Mouse (Mus musculus) limb, embryonic 12.5 days (tissue): ENCODE data around the gene Gas6. TPM values are rescaled to one million over a fixed set of nuclear protein-coding genes. Genes with fewer than 3 reads are reported as not detected.
A peak's percentile ranks its signal among the peaks of the same experiment; 100 is the strongest.

Experiments
- ATAC-seq: fragments of 200-750 bp; cut with Nextera tagmentation; 2 replicates; pipeline ENCODE4 v1.8.0; 2017; ENCODE audit warnings: low read depth, moderate TSS enrichment; ENCODE audit not compliant: insufficient number of reproducible peaks, insufficient read depth, low FRiP score, low TSS enrichment
- H3K27ac ChIP-seq: fragments of 300-500 bp; sonication (generic); 2 replicates; pipeline ENCODE4 v1.5.1; 2016; ENCODE audit warnings: mild to moderate bottlenecking, moderate library complexity
- H3K27me3 ChIP-seq: fragments of 300-500 bp; sonication (generic); 2 replicates; pipeline ENCODE4 v1.6.1; 2016; ENCODE audit warnings: mild to moderate bottlenecking, moderate library complexity
- H3K36me3 ChIP-seq: fragments of 300-500 bp; sonication (generic); 2 replicates; pipeline ENCODE4 v1.6.1; 2016; ENCODE audit warnings: mild to moderate bottlenecking, moderate library complexity
- H3K4me1 ChIP-seq: fragments of 300-500 bp; sonication (generic); replicated peaks from 2 replicates; pipeline ENCODE4 v1.6.1; 2016
- H3K4me2 ChIP-seq: fragments of 300-500 bp; sonication (generic); 2 replicates; pipeline ENCODE4 v1.6.1; 2016; ENCODE audit warnings: mild to moderate bottlenecking, moderate library complexity
- H3K4me3 ChIP-seq: fragments of 300-500 bp; sonication (generic); replicated peaks from 2 replicates; pipeline ENCODE4 v1.5.1; 2016; ENCODE audit warnings: mild to moderate bottlenecking
- H3K9ac ChIP-seq: fragments of 300-500 bp; sonication (generic); replicated peaks from 2 replicates; pipeline ENCODE4 v1.6.1; 2016; ENCODE audit warnings: mild to moderate bottlenecking, moderate library complexity
- H3K9me3 ChIP-seq: fragments of 300-500 bp; sonication (generic); 2 replicates; pipeline ENCODE4 v1.6.1; 2016; ENCODE audit warnings: mild to moderate bottlenecking, moderate library complexity
- WGBS: fragments of 180-500 bp; shearing (Covaris S2); methylation state at CpG from one replicate; pipeline ENCODE4 v1.1.7; 2016; 5-methylcytosine and 5-hydroxymethylcytosine counted together
- polyA plus RNA-seq: library from polyadenylated mRNA; unstranded; fragments of >200 nt; fragmentation: Nextera tagmentation; extraction: Ambion mirVana; gene quantifications from 2 replicates; pipeline ENCODE4 v1.2.1, GENCODE M21; 2016

Gene Gas6
- polyA plus RNA-seq, 1 experiment from 2014 or later: 7.9 TPM

GRCm38 (mm10) chr8:13504894-13505674 lies 10.8 kb upstream of the Gas6 start:
- Histone ChIP-seq H3K9me3 (no peaks in the 10 kb centered on the region), H3K4me2 (no peak overlapping the region), H3K4me1 (no peaks in the 10 kb centered on the region), H3K27me3 (peaks cover 12% of the 10 kb centered on the region; the same call in 1 of the 2 replicates), H3K4me3 (no peak overlapping the region), H3K9ac (no peak overlapping the region), H3K27ac (no peak overlapping the region), H3K36me3 (no peaks in the 10 kb centered on the region)
- no peak for ATAC-seq

DNA sequence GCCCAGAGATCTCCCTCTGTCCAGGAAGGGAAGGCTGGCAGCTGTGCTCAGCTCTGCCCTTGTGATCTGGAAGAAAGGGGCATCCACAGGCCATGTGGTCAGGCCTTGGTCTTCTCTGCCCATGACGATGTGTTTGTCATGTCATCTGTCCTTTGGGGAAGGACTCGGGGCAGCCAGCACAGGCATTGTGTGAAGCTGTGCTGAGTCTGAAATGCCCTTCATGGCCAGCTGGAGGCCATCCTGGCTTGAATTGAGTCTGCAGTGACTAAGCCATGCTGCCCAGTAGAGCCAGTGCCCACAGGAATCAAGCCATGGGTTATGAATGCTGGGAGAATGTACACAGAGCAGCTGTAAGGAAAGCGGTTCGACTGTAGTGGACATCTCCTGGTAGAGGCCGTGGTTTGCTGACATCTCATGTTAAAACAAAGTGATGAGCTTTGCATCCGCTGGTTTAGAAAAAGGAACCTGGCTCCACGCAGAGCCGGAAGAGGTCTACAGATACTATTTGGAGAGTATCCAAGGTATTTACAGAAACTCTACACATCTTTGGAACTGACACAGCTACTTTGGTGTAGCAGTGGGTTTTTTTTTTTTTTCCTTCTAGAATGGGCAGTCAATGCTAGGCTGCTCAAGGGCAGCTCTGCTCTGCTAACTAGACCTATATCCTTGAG lies 9.8 kb upstream of the Gas6 start:
- Histone ChIP-seq H3K27me3 (peaks cover 12% of the 10 kb centered on the region; the same call in 1 of the 2 replicates), H3K9me3 (no peaks in the 10 kb centered on the region), H3K9ac (no peak overlapping the region), H3K36me3 (no peaks in the 10 kb centered on the region), H3K27ac (no peak overlapping the region), H3K4me1 (no peaks in the 10 kb centered on the region), H3K4me3 (no peak overlapping the region), H3K4me2 (no peak overlapping the region)
- ATAC-seq: no peak
- WGBS: 90% methylated on average over 8 of the region's 8 CpGs

DNA sequence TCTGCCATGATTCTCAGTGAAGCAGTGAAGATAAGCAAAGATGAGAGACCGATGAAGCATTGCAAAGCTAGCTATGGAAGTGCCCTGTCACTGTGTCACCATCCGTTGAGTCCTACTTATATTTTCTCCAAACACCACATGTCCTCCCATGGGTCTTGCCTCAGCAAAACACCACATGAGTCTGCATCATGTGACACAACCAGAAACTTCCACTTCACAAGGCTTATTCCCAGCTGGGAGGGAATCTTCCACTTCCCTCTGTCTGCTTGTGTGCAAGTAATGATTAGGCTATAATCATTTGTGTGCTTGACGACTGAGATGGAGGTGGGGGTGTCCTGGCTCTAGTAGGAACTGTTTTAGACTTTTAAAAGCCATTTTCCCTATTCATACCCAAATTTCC lies 6.9 kb upstream of the Gas6 start:
- H3K36me3 ChIP-seq: no peaks in the 10 kb centered on the region
- no peak overlapping the region for H3K9ac ChIP-seq
- ATAC-seq: no peak
- WGBS: 82% methylated on average over 3 of the region's 3 CpGs
- peaks cover 4% of the 10 kb centered on the region; the same call in 1 of the 2 replicates for H3K27me3 ChIP-seq
- no peaks in the 10 kb centered on the region for H3K4me1 ChIP-seq
- H3K27ac ChIP-seq: no peak overlapping the region
- H3K4me3 ChIP-seq: no peak overlapping the region
- no peak overlapping the region for H3K4me2 ChIP-seq
- no peaks in the 10 kb centered on the region for H3K9me3 ChIP-seq

- Histone ChIP-seq H3K27ac (no peak overlapping the region), H3K36me3 (no peaks in the 10 kb centered on the region), H3K4me3 (no peak overlapping the region), H3K9ac (no peak overlapping the region), H3K4me2 (peak overlapping the region; percentile 80; the same call in 1 of the 2 replicates), H3K9me3 (no peaks in the 10 kb centered on the region), H3K27me3 (peaks cover 63% of the 10 kb centered on the region), H3K4me1 (peaks cover 22% of the 10 kb centered on the region)
- ATAC-seq: no peak
- WGBS: 54% methylated on average over 11 of the region's 11 CpGs
These were observed 1.3 kb downstream of the Gas6 start for GRCm38 (mm10) chr8:13493011-13493410.

DNA sequence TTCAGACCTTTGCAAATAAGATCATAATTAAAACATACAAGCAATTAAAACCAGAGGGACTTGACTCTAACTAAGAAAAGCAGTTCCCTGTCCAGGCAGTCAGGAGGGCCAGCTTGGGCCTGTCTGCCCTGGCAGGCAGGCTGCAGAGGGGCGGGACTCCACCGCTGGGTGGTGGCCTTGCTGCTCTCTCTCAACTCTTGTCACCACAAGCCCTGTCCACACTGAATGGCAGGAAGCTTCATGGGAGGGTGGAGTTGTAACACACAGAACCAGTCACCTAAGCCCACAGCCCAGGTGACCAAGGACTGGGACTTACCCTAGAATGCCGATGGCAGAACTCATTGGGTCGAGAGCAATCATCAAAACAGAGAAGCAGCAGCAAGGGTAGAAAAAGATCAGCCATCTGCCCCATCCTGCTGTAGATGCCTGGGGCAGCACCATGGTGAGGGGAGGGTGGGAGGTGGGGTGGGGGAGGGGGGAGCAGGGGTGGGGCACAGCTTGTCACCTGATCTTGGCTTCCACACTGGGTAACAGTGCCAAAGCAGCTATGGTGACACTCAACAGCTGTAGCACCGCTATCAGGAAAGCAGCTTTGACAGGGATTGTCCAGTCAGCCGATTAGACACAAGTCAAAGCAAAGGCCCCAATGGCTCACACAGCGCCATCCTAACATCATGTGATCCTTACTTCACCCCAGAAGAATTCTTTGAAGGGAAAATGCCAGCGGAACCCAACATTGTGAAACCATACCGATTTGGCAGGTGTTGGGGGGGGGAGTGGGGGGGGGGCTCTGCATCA lies 1.9 kb downstream of the Gas6 start:
- no peaks in the 10 kb centered on the region for H3K36me3 ChIP-seq
- H3K4me1 ChIP-seq: peaks cover 22% of the 10 kb centered on the region
- ATAC-seq: no peak
- H3K9ac ChIP-seq: no peak overlapping the region
- H3K4me2 ChIP-seq: 0 out of 2 replicates have a peak overlapping the region, but pooled peaks have one; percentile 80
- H3K27ac ChIP-seq: no peak overlapping the region
- peaks cover 63% of the 10 kb centered on the region for H3K27me3 ChIP-seq
- no peaks in the 10 kb centered on the region for H3K9me3 ChIP-seq
- WGBS: 51% methylated on average over 9 of the region's 9 CpGs
- no peak overlapping the region for H3K4me3 ChIP-seq

GRCm38 (mm10) chr8:13491491-13492010 lies 2.7 kb downstream of the Gas6 start:
- H3K4me1 ChIP-seq: peaks cover 22% of the 10 kb centered on the region
- peaks cover 63% of the 10 kb centered on the region for H3K27me3 ChIP-seq
- WGBS: 81% methylated on average over 14 of the region's 14 CpGs
- no peak overlapping the region for H3K9ac ChIP-seq
- H3K36me3 ChIP-seq: no peaks in the 10 kb centered on the region
- no peak overlapping the region for H3K4me3 ChIP-seq
- no peak overlapping the region for H3K4me2 ChIP-seq
- ATAC-seq: no peak
- no peak overlapping the region for H3K27ac ChIP-seq
- H3K9me3 ChIP-seq: no peaks in the 10 kb centered on the region

GRCm38 (mm10) chr8:13489986-13490910 lies 4.0 kb downstream of the Gas6 start:
- ATAC-seq: no peak
- 42% methylated on average over 13 of the region's 13 CpGs for WGBS
- no peak overlapping the region for H3K27ac ChIP-seq
- H3K9me3 ChIP-seq: no peaks in the 10 kb centered on the region
- H3K27me3 ChIP-seq: peaks cover 52% of the 10 kb centered on the region
- H3K4me3 ChIP-seq: no peak overlapping the region
- H3K9ac ChIP-seq: no peak overlapping the region
- H3K36me3 ChIP-seq: no peaks in the 10 kb centered on the region
- no peak overlapping the region for H3K4me2 ChIP-seq
- peaks cover 22% of the 10 kb centered on the region for H3K4me1 ChIP-seq

DNA sequence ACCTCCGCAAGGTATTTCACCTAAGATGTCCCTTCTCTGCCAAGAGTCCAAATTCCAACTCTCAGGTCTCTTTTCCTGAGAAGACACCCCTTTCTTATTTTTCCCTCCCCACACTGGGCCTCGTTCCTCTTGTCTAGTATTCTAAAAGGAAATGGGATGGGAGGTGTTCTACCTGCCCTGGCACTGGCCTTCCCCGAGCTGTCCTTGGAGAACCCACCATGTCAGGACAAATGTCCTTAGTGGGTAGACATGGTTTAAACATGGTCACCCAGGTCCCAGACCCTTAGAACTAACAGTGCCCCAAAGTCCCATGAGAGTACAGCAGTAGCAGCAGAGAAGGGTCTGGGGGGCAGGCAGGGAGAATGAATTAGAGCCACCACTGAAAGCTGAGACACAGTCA lies 4.9 kb downstream of the Gas6 start:
- Histone ChIP-seq H3K4me1 (peaks cover 22% of the 10 kb centered on the region), H3K4me2 (no peak overlapping the region), H3K9me3 (no peaks in the 10 kb centered on the region), H3K9ac (no peak overlapping the region), H3K36me3 (no peaks in the 10 kb centered on the region), H3K4me3 (no peak overlapping the region), H3K27me3 (peaks cover 43% of the 10 kb centered on the region), H3K27ac (no peak overlapping the region)
- 77% methylated on average over 3 of the region's 3 CpGs for WGBS
- ATAC-seq: no peak

DNA sequence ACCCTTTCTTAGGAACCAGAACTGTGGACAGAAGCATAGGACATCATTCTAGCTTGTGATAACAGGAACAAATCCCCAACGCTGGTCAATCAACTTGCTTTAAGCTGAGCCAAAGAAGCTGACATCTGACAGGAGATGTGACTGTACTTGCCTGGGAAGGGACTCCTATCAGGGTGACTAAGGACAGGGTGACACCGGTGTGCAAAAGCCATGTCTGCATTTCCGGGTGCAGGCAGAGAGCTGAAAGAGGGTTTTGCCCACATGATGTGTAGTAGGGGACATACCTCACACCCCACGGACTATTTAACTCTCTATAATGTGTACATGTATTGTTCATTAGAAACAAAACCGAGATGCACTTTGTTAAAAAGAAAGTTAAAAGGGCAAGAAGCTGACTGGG lies 11.1 kb downstream of the Gas6 start:
- WGBS: 89% methylated on average over 5 of the region's 5 CpGs
- Histone ChIP-seq H3K9ac (no peak overlapping the region), H3K4me1 (no peaks in the 10 kb centered on the region), H3K9me3 (no peaks in the 10 kb centered on the region), H3K4me3 (no peak overlapping the region), H3K4me2 (no peak overlapping the region), H3K36me3 (no peaks in the 10 kb centered on the region), H3K27me3 (no peaks in the 10 kb centered on the region), H3K27ac (no peak overlapping the region)
- no peak for ATAC-seq

DNA sequence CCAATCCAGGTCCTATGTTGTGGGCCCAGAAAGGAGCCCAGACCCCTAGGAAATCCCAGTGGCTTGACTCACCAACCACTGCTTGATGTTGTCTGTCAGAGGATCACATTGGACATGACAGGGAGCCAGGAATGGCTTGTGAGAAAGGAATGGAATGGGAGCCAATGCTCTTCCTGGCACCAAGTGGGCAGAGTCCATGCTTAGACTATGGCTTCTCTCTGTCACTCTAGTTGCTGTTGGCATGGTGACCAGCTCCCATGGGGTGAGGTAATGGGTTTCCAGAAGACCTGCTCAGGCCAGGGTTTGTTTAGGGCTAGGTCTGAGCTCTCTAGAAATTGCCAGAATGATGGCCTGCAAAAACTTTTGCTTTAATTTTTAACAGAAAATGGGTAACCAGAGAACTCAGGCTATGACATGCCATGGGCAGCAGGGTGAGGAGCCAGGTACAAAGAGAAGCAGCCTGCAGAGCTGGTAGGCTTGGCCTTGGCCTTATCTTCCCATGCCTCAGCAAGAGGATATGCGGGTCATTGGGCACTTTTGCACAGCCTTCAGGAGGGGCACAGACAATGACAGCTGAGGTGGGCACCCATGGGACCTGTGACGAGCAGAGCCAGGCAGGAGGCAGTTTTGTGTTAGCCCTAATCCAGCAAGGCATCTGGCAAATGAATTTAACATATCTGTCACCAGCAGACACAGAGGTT lies 12.0 kb downstream of the Gas6 start:
- ATAC-seq: no peak
- no peak overlapping the region for H3K27ac ChIP-seq
- H3K9me3 ChIP-seq: no peaks in the 10 kb centered on the region
- H3K4me2 ChIP-seq: no peak overlapping the region
- H3K36me3 ChIP-seq: no peaks in the 10 kb centered on the region
- WGBS: 81% methylated on average over 2 of the region's 2 CpGs
- no peaks in the 10 kb centered on the region for H3K27me3 ChIP-seq
- no peaks in the 10 kb centered on the region for H3K4me1 ChIP-seq
- no peak overlapping the region for H3K4me3 ChIP-seq
- no peak overlapping the region for H3K9ac ChIP-seq
